Mouse (Mus musculus): ENCODE measurements around the gene Frmpd2. TPM values are rescaled to one million over a fixed set of nuclear protein-coding genes. Genes with fewer than 3 reads are reported as not detected.

Frmpd2 gene
- polyA plus RNA-seq, 1 experiment = not detected

DNA sequence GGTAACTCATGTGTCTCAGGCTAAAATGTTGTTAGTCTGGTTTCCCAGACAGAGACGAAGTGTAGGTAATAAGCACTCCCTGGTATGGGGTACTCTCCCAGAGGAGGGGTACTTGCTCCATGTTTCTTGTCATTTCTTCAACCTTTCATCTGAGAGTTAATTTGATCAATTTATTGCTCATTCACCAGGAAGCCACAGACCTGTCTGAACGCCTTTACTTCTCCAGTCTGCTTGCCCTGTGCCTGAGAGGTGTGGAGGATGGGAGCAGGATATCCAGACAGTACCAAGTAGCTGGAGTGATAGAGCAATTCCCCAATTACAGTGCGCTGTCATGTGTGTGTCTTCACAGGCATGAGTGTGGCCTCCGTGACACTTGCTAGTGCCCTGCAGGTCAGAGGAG is 23.7 kb downstream of the Frmpd2 start:
- no peak overlapping the region for H3K4me3 ChIP-seq (ENCODE audit: insufficient read depth, poor library complexity, severe bottlenecking)
- no peak overlapping the region for H3ac ChIP-seq (ENCODE audit: control insufficient read depth, insufficient read length, low read depth)
- H3K79me3 ChIP-seq (ENCODE audit: low read depth) = no peaks in the 10 kb centered on the region
- H3K27me3 ChIP-seq (ENCODE audit: control insufficient read depth, insufficient read depth, insufficient read length) = peaks cover 49% of the 10 kb centered on the region
- H3K79me2 ChIP-seq (ENCODE audit: control insufficient read depth, insufficient read depth) = no peaks in the 10 kb centered on the region
- H3K36me3 ChIP-seq (ENCODE audit: control insufficient read depth, insufficient read depth) = no peaks in the 10 kb centered on the region
- TF ChIP-seq USF1 (IDR thresholded peaks at IDR 0.05; ENCODE audit: low read depth) = no peak
- TF ChIP-seq CTCF (IDR thresholded peaks at IDR 0.05; ENCODE audit: control insufficient read depth, insufficient read depth, insufficient read length) = no peak
- no peak for TF ChIP-seq MAX (IDR thresholded peaks at IDR 0.05)
- TF ChIP-seq MYOD1 (IDR thresholded peaks at IDR 0.05; ENCODE audit: control insufficient read depth, insufficient read length, low read depth) = no peak
- no peak for TF ChIP-seq MYOG (IDR thresholded peaks at IDR 0.05; ENCODE audit: control insufficient read depth, extremely low read depth, insufficient read length)
- TF ChIP-seq CEBPB (IDR thresholded peaks at IDR 0.05; ENCODE audit: low read depth) = no peak
- TF ChIP-seq FOSL1 (IDR thresholded peaks at IDR 0.05; ENCODE audit: insufficient read depth, low read length, poor library complexity, severe bottlenecking) = no peak

GRCm38 (mm10) chr14:33497418-33497817 is 25.9 kb downstream of the Frmpd2 start:
- Histone ChIP-seq H3K36me3 (ENCODE audit: control insufficient read depth, insufficient read depth) (no peaks in the 10 kb centered on the region), H3K4me3 (ENCODE audit: insufficient read depth, poor library complexity, severe bottlenecking) (no peak overlapping the region), H3K79me2 (ENCODE audit: control insufficient read depth, insufficient read depth) (no peaks in the 10 kb centered on the region), H3K79me3 (ENCODE audit: low read depth) (no peaks in the 10 kb centered on the region), H3K27me3 (ENCODE audit: control insufficient read depth, insufficient read depth, insufficient read length) (peaks cover 59% of the 10 kb centered on the region), H3ac (ENCODE audit: control insufficient read depth, insufficient read length, low read depth) (no peak overlapping the region)
- TF ChIP-seq MYOG (IDR thresholded peaks at IDR 0.05; ENCODE audit: control insufficient read depth, extremely low read depth, insufficient read length) (no peak), USF1 (IDR thresholded peaks at IDR 0.05; ENCODE audit: low read depth) (no peak), CTCF (IDR thresholded peaks at IDR 0.05; ENCODE audit: control insufficient read depth, insufficient read depth, insufficient read length) (no peak), FOSL1 (IDR thresholded peaks at IDR 0.05; ENCODE audit: insufficient read depth, low read length, poor library complexity, severe bottlenecking) (no peak), CEBPB (IDR thresholded peaks at IDR 0.05; ENCODE audit: low read depth) (no peak), MAX (IDR thresholded peaks at IDR 0.05) (no peak), MYOD1 (IDR thresholded peaks at IDR 0.05; ENCODE audit: control insufficient read depth, insufficient read length, low read depth) (no peak)

GRCm38 (mm10) chr14:33498849-33499248 is 27.4 kb downstream of the Frmpd2 start:
- no peaks in the 10 kb centered on the region for H3K79me2 ChIP-seq (ENCODE audit: control insufficient read depth, insufficient read depth)
- no peak for TF ChIP-seq USF1 (IDR thresholded peaks at IDR 0.05; ENCODE audit: low read depth)
- no peak for TF ChIP-seq CTCF (IDR thresholded peaks at IDR 0.05; ENCODE audit: control insufficient read depth, insufficient read depth, insufficient read length)
- TF ChIP-seq CEBPB (IDR thresholded peaks at IDR 0.05; ENCODE audit: low read depth) = no peak
- TF ChIP-seq MAX (IDR thresholded peaks at IDR 0.05) = no peak
- no peak for TF ChIP-seq MYOD1 (IDR thresholded peaks at IDR 0.05; ENCODE audit: control insufficient read depth, insufficient read length, low read depth)
- no peak for TF ChIP-seq FOSL1 (IDR thresholded peaks at IDR 0.05; ENCODE audit: insufficient read depth, low read length, poor library complexity, severe bottlenecking)
- TF ChIP-seq MYOG (IDR thresholded peaks at IDR 0.05; ENCODE audit: control insufficient read depth, extremely low read depth, insufficient read length) = no peak
- H3K36me3 ChIP-seq (ENCODE audit: control insufficient read depth, insufficient read depth) = no peaks in the 10 kb centered on the region
- no peak overlapping the region for H3K4me3 ChIP-seq (ENCODE audit: insufficient read depth, poor library complexity, severe bottlenecking)
- no peak overlapping the region for H3ac ChIP-seq (ENCODE audit: control insufficient read depth, insufficient read length, low read depth)
- no peaks in the 10 kb centered on the region for H3K79me3 ChIP-seq (ENCODE audit: low read depth)
- H3K27me3 ChIP-seq (ENCODE audit: control insufficient read depth, insufficient read depth, insufficient read length) = peaks cover 60% of the 10 kb centered on the region

- no peaks in the 10 kb centered on the region for H3K36me3 ChIP-seq (ENCODE audit: control insufficient read depth, insufficient read depth)
Observed at GRCm38 (mm10) chr14:33500631-33501030, 29.1 kb downstream of the Frmpd2 start.

DNA sequence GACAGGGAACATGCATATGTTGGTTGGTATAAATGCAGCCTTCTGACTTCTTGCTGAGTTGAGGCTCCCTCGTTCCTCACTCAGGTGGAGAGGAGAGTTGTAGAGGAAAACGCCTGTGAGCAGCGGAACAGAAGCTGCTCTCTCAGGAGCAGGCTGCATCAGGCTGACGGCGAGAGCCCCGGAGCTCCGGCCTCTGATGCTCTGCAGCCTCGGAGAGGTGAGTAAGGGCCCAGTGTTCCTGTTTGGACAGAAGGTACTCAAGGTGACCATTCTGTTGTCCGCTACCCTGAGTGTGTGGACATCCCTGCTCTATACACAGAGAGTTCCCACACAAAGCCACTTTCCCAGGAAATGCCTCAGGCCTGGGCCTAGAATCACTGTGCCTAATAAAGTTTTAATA is 31.8 kb downstream of the Frmpd2 start:
- Histone ChIP-seq H3K36me3 (ENCODE audit: control insufficient read depth, insufficient read depth) (no peaks in the 10 kb centered on the region), H3K4me3 (ENCODE audit: insufficient read depth, poor library complexity, severe bottlenecking) (no peak overlapping the region), H3K27me3 (ENCODE audit: control insufficient read depth, insufficient read depth, insufficient read length) (peaks cover 48% of the 10 kb centered on the region), H3K79me2 (ENCODE audit: control insufficient read depth, insufficient read depth) (no peaks in the 10 kb centered on the region), H3ac (ENCODE audit: control insufficient read depth, insufficient read length, low read depth) (no peak overlapping the region), H3K79me3 (ENCODE audit: low read depth) (no peaks in the 10 kb centered on the region)
- TF ChIP-seq USF1 (IDR thresholded peaks at IDR 0.05; ENCODE audit: low read depth) (no peak), CEBPB (IDR thresholded peaks at IDR 0.05; ENCODE audit: low read depth) (no peak), MYOD1 (IDR thresholded peaks at IDR 0.05; ENCODE audit: control insufficient read depth, insufficient read length, low read depth) (no peak), MYOG (IDR thresholded peaks at IDR 0.05; ENCODE audit: control insufficient read depth, extremely low read depth, insufficient read length) (no peak), MAX (IDR thresholded peaks at IDR 0.05) (no peak)

More at GRCm38 (mm10) chr14:33500631-33501030, 29.1 kb downstream of the Frmpd2 start:
- no peak overlapping the region for H3ac ChIP-seq (ENCODE audit: control insufficient read depth, insufficient read length, low read depth)
- no peak overlapping the region for H3K4me3 ChIP-seq (ENCODE audit: insufficient read depth, poor library complexity, severe bottlenecking)
- no peak for TF ChIP-seq CEBPB (IDR thresholded peaks at IDR 0.05; ENCODE audit: low read depth)
- TF ChIP-seq CTCF (IDR thresholded peaks at IDR 0.05; ENCODE audit: control insufficient read depth, insufficient read depth, insufficient read length) = no peak
- no peak for TF ChIP-seq FOSL1 (IDR thresholded peaks at IDR 0.05; ENCODE audit: insufficient read depth, low read length, poor library complexity, severe bottlenecking)
- peak; percentile 40 for TF ChIP-seq USF1 (IDR thresholded peaks at IDR 0.05; ENCODE audit: low read depth)
- no peaks in the 10 kb centered on the region for H3K79me2 ChIP-seq (ENCODE audit: control insufficient read depth, insufficient read depth)
- peaks cover 57% of the 10 kb centered on the region for H3K27me3 ChIP-seq (ENCODE audit: control insufficient read depth, insufficient read depth, insufficient read length)
- H3K79me3 ChIP-seq (ENCODE audit: low read depth) = no peaks in the 10 kb centered on the region

DNA sequence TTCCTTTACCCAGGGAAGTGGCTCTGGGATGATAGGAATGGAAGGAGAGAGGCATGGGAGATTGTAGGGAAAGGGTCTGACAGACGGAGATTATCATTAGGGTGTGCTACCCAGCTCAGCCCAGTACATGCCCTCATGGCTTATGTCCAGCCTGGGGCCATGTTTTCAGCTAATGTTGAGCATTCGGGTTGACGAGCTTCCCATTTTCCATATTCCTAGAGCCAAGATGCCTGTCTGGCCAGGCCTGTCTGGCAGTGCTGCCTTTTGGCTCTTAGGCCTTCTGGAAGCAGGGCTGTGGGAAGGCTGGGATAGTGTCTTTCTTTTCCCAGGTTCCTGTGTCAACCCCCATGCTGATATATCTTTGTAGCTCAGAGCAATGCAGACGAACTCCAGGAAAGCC is 35.2 kb downstream of the Frmpd2 start:
- Histone ChIP-seq H3ac (ENCODE audit: control insufficient read depth, insufficient read length, low read depth) (no peak overlapping the region), H3K4me3 (ENCODE audit: insufficient read depth, poor library complexity, severe bottlenecking) (no peak overlapping the region), H3K36me3 (ENCODE audit: control insufficient read depth, insufficient read depth) (no peaks in the 10 kb centered on the region), H3K79me2 (ENCODE audit: control insufficient read depth, insufficient read depth) (no peaks in the 10 kb centered on the region), H3K79me3 (ENCODE audit: low read depth) (no peaks in the 10 kb centered on the region), H3K27me3 (ENCODE audit: control insufficient read depth, insufficient read depth, insufficient read length) (peaks cover 58% of the 10 kb centered on the region)
- no peak for TF ChIP-seq CTCF (IDR thresholded peaks at IDR 0.05; ENCODE audit: control insufficient read depth, insufficient read depth, insufficient read length)
- TF ChIP-seq FOSL1 (IDR thresholded peaks at IDR 0.05; ENCODE audit: insufficient read depth, low read length, poor library complexity, severe bottlenecking) = no peak
- no peak for TF ChIP-seq CEBPB (IDR thresholded peaks at IDR 0.05; ENCODE audit: low read depth)
- no peak for TF ChIP-seq MYOG (IDR thresholded peaks at IDR 0.05; ENCODE audit: control insufficient read depth, extremely low read depth, insufficient read length)

Data from C2C12 (cell line).